Mouse (Mus musculus) kidney, embryonic 16.5 days (tissue): ENCODE data around the gene Slfn9. TPM values are rescaled to one million over a fixed set of nuclear protein-coding genes. Genes with fewer than 3 reads are reported as not detected.

ENCODE experiments used
- microRNA-seq: library from miRNA; unstranded; fragments of <30 nt; microRNA quantifications from one replicate; pipeline ENCODE4, GENCODE M21; 2016
- polyA plus RNA-seq: library from polyadenylated mRNA; unstranded; fragments of >200 nt; fragmentation: Nextera tagmentation; extraction: Ambion mirVana; gene quantifications from 2 replicates; pipeline ENCODE4 v1.2.1, GENCODE M21; 2015

The Slfn9 gene
- polyA plus RNA-seq, 1 experiment from 2014 or later = 18.2 TPM

Small RNA genes within 50 kb of the gene (microRNA-seq; reads per million reads assigned to microRNA genes)
- not detected for gene Gm27598
- not detected for gene Mir7679

Other genes starting within 250 kb of the Slfn9 start
- 0.31 and 0.32 TPM in 2 replicates for gene Cct6b, start 227.5 kb downstream of the Slfn9 start, polyA plus RNA-seq
- gene Zfp830, start 227.5 kb downstream of the Slfn9 start, polyA plus RNA-seq = 42.6 and 43.9 TPM in 2 replicates
- 33.2 and 35.4 TPM in 2 replicates for gene Lig3, start 210.7 kb downstream of the Slfn9 start, polyA plus RNA-seq
- gene Rffl, start 120.6 kb downstream of the Slfn9 start, polyA plus RNA-seq = 23.7 and 25.0 TPM in 2 replicates
- 13.8 and 15.1 TPM in 2 replicates for gene Rad51d, start 101.2 kb downstream of the Slfn9 start, polyA plus RNA-seq
- gene Fndc8, start 99.7 kb downstream of the Slfn9 start, polyA plus RNA-seq = 0.26 and 0.51 TPM in 2 replicates
- 36.1 and 40.5 TPM in 2 replicates for gene Nle1, start 83.4 kb downstream of the Slfn9 start, polyA plus RNA-seq
- 5.1 and 7.3 TPM in 2 replicates for gene Unc45b, start 81.3 kb downstream of the Slfn9 start, polyA plus RNA-seq
- gene Slfn5, start 40.5 kb downstream of the Slfn9 start, polyA plus RNA-seq = 7.8 and 9.6 TPM in 2 replicates
- 0.40 and 0.61 TPM in 2 replicates for gene Slfn8, start 29.0 kb upstream of the Slfn9 start, polyA plus RNA-seq
- gene Slfn2, start 73.3 kb upstream of the Slfn9 start, polyA plus RNA-seq = 4.1 and 4.7 TPM in 2 replicates
- 0.27 TPM in 2 replicates for gene Slfn1, start 125.0 kb upstream of the Slfn9 start, polyA plus RNA-seq
- 0.11 and 0.17 TPM in 2 replicates for gene Slfn4, start 183.4 kb upstream of the Slfn9 start, polyA plus RNA-seq
- 2.7 and 2.8 TPM in 2 replicates for gene Slfn3, start 199.5 kb upstream of the Slfn9 start, polyA plus RNA-seq